Mouse (Mus musculus): ENCODE results near the gene Gpr87.

DNA sequence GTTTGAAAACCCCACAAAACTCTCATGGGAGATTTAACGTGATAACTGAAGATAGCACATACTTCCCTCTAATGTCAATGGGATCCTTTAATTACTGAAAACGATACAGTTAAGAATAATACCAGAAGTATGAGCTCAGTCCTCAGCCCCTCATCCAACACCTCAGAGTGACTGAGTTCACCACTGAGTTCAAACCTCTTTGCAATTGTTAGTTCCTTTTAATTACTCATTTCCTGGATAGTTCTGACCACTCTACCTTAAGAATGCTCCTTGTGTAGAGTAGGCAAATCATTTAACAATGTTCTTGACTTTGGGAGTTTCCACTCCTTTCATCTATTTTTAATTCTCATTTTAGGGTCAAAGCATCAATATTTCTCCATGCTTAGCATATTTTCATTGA, 24.4 kb upstream of the Gpr87 start:
- TF ChIP-seq CTCF (IDR thresholded peaks at IDR 0.05; ENCODE audit: borderline replicate concordance, extremely low read depth, insufficient read depth, insufficient read length), result no peak
- no peak for TF ChIP-seq POLR2A (IDR thresholded peaks at IDR 0.05; ENCODE audit: borderline replicate concordance, extremely low read depth, insufficient read depth, insufficient read length, poor library complexity, severe bottlenecking)

Data from brain, embryonic 14.5 days (tissue).